Mouse (Mus musculus): ENCODE data around the gene Ddx42. TPM values are rescaled to one million over a fixed set of nuclear protein-coding genes. Genes with fewer than 3 reads are reported as not detected.

Gene Ddx42
- polyA plus RNA-seq, 1 experiment from 2014 or later, result 66.5 TPM

GRCm38 (mm10) chr11:106290376-106290775 is 73.7 kb downstream of the Ddx42 start:
- H3K4me1 ChIP-seq (replicated peaks; ENCODE audit: control insufficient read depth, insufficient read depth, low read length), result no peaks in the 10 kb centered on the region
- no peak overlapping the region for H3K27ac ChIP-seq (ENCODE audit: low read depth)
- 92% methylated on average over 5 of the region's 5 CpGs for WGBS
- H3K4me3 ChIP-seq (ENCODE audit: low read depth, low read length), result no peak overlapping the region
- no peaks in the 10 kb centered on the region for H3K27me3 ChIP-seq (replicated peaks; ENCODE audit: control insufficient read depth, insufficient read depth, low read length)
- DNase-seq (ENCODE audit: low spot score) (no peak), ATAC-seq (replicated peaks; ENCODE audit: low FRiP score, low TSS enrichment, low read depth) (no peak)
- H3K36me3 ChIP-seq (ENCODE audit: control insufficient read depth, insufficient read depth, low read length), result no peaks in the 10 kb centered on the region
- no peak overlapping the region for H3K4me2 ChIP-seq (ENCODE audit: low read length)
- H3K9me3 ChIP-seq (ENCODE audit: control insufficient read depth, low read length), result no peaks in the 10 kb centered on the region
- no peak overlapping the region for H3K9ac ChIP-seq (ENCODE audit: low read length)

GRCm38 (mm10) chr11:106291861-106292260 is 75.1 kb downstream of the Ddx42 start:
- WGBS, result 91% methylated on average over 2 of the region's 2 CpGs
- Histone ChIP-seq H3K9me3 (ENCODE audit: control insufficient read depth, low read length) (no peaks in the 10 kb centered on the region), H3K4me1 (replicated peaks; ENCODE audit: control insufficient read depth, insufficient read depth, low read length) (no peaks in the 10 kb centered on the region), H3K27ac (ENCODE audit: low read depth) (no peak overlapping the region), H3K9ac (ENCODE audit: low read length) (no peak overlapping the region), H3K4me3 (ENCODE audit: low read depth, low read length) (no peak overlapping the region), H3K36me3 (ENCODE audit: control insufficient read depth, insufficient read depth, low read length) (no peaks in the 10 kb centered on the region), H3K4me2 (ENCODE audit: low read length) (no peak overlapping the region), H3K27me3 (replicated peaks; ENCODE audit: control insufficient read depth, insufficient read depth, low read length) (no peaks in the 10 kb centered on the region)
- ATAC-seq (replicated peaks; ENCODE audit: low FRiP score, low TSS enrichment, low read depth) (no peak), DNase-seq (ENCODE audit: low spot score) (no peak)

Other genes with a start within 250 kb of the Ddx42 start
- 1.4 TPM in 2 replicates for gene Ace, start 249.0 kb upstream of the Ddx42 start, polyA plus RNA-seq (2014; fragmentation: Nextera tagmentation; extraction: Ambion mirVana)
- gene Ace3, start 222.3 kb upstream of the Ddx42 start, polyA plus RNA-seq (2014; fragmentation: Nextera tagmentation; extraction: Ambion mirVana), result not detected in 2 replicates
- gene Kcnh6, start 208.8 kb upstream of the Ddx42 start, polyA plus RNA-seq (2014; fragmentation: Nextera tagmentation; extraction: Ambion mirVana), result 0.99 and 1.3 TPM in 2 replicates
- 62.2 and 68.6 TPM in 2 replicates for gene Dcaf7, start 180.1 kb upstream of the Ddx42 start, polyA plus RNA-seq (2014; fragmentation: Nextera tagmentation; extraction: Ambion mirVana)
- 8.8 and 10.3 TPM in 2 replicates for gene Taco1, start 150.9 kb upstream of the Ddx42 start, polyA plus RNA-seq (2014; fragmentation: Nextera tagmentation; extraction: Ambion mirVana)
- gene Map3k3, start 132.3 kb upstream of the Ddx42 start, polyA plus RNA-seq (2014; fragmentation: Nextera tagmentation; extraction: Ambion mirVana), result 22.3 and 23.0 TPM in 2 replicates
- gene Gm10840, start 56.1 kb upstream of the Ddx42 start, polyA plus RNA-seq (2014; fragmentation: Nextera tagmentation; extraction: Ambion mirVana), result not detected in 2 replicates
- 129 and 153 TPM in 2 replicates for gene Limd2, start 56.1 kb upstream of the Ddx42 start, polyA plus RNA-seq (2014; fragmentation: Nextera tagmentation; extraction: Ambion mirVana)
- 20.6 and 25.1 TPM in 2 replicates for gene Strada, start 14.8 kb upstream of the Ddx42 start, polyA plus RNA-seq (2014; fragmentation: Nextera tagmentation; extraction: Ambion mirVana)
- 64.4 and 76.1 TPM in 2 replicates for gene Ccdc47, start 582 bp upstream of the Ddx42 start, polyA plus RNA-seq (2014; fragmentation: Nextera tagmentation; extraction: Ambion mirVana)
- gene Ftsj3, start 39.2 kb downstream of the Ddx42 start, polyA plus RNA-seq (2014; fragmentation: Nextera tagmentation; extraction: Ambion mirVana), result 65.1 and 69.9 TPM in 2 replicates
- 248 and 256 TPM in 2 replicates for gene Psmc5, start 39.2 kb downstream of the Ddx42 start, polyA plus RNA-seq (2014; fragmentation: Nextera tagmentation; extraction: Ambion mirVana)
- gene Smarcd2, start 56.0 kb downstream of the Ddx42 start, polyA plus RNA-seq (2014; fragmentation: Nextera tagmentation; extraction: Ambion mirVana), result 64.4 and 72.4 TPM in 2 replicates
- gene Tcam1, start 59.7 kb downstream of the Ddx42 start, polyA plus RNA-seq (2014; fragmentation: Nextera tagmentation; extraction: Ambion mirVana), result 0.16 and 0.26 TPM in 2 replicates
- gene Gh, start 84.9 kb downstream of the Ddx42 start, polyA plus RNA-seq (2014; fragmentation: Nextera tagmentation; extraction: Ambion mirVana), result not detected in 2 replicates
- 3.8 and 4.2 TPM in 2 replicates for gene Cd79b, start 97.8 kb downstream of the Ddx42 start, polyA plus RNA-seq (2014; fragmentation: Nextera tagmentation; extraction: Ambion mirVana)
- gene Scn4a, start 136.4 kb downstream of the Ddx42 start, polyA plus RNA-seq (2014; fragmentation: Nextera tagmentation; extraction: Ambion mirVana), result 0.04 TPM in 1 of 2 replicates, not detected in the other
- 0.60 and 0.74 TPM in 2 replicates for gene Prr29, start 148.5 kb downstream of the Ddx42 start, polyA plus RNA-seq (2014; fragmentation: Nextera tagmentation; extraction: Ambion mirVana)
- gene Icam2, start 171.1 kb downstream of the Ddx42 start, polyA plus RNA-seq (2014; fragmentation: Nextera tagmentation; extraction: Ambion mirVana), result 41.6 and 50.5 TPM in 2 replicates

Data from intestine, embryonic 14.5 days (tissue).